In genomic region chr6:128844131-128844530, GRCm38 (mm10) we compare ENCODE assay signal across 8 mouse cellular contexts. TPM values are rescaled to one million over a fixed set of nuclear protein-coding genes. Genes with fewer than 3 reads are reported as not detected.
DNase-seq lines count a peak whose midpoint lies in the region; ATAC-seq and TF ChIP-seq lines count a peak whose summit lies in the region.

No protein-coding gene starts in this region.

- TF ChIP-seq CTCF in E14TG2a.4 (conservative IDR thresholded peaks at IDR 0.05; ENCODE audit: low read length) = no peak

- peaks cover 28% of the 10 kb centered on the region for H3K4me1 ChIP-seq in kidney, embryonic 15.5 days
- peaks cover 38% of the 10 kb centered on the region for H3K4me1 ChIP-seq in E14TG2a.4 (replicated peaks; ENCODE audit: low read depth, low read length)
- peaks cover 16% of the 10 kb centered on the region for H3K4me1 ChIP-seq in intestine, embryonic 15.5 days (replicated peaks)
- H3K4me1 ChIP-seq in neural tube, embryonic 15.5 days = peaks cover 24% of the 10 kb centered on the region

- no peaks in the 10 kb centered on the region for H3K36me3 ChIP-seq in kidney, embryonic 15.5 days
- no peaks in the 10 kb centered on the region for H3K36me3 ChIP-seq in E14TG2a.4 (ENCODE audit: insufficient read depth, low read length)
- no peaks in the 10 kb centered on the region for H3K36me3 ChIP-seq in intestine, embryonic 15.5 days
- H3K36me3 ChIP-seq in neural tube, embryonic 15.5 days = no peaks in the 10 kb centered on the region

- no peaks in the 10 kb centered on the region for H3K9me3 ChIP-seq in kidney, embryonic 15.5 days (replicated peaks)
- H3K9me3 ChIP-seq in E14TG2a.4 (ENCODE audit: low read length) = peaks cover under 1% of the 10 kb centered on the region; the same call in 1 of the 2 replicates
- no peaks in the 10 kb centered on the region for H3K9me3 ChIP-seq in intestine, embryonic 15.5 days
- H3K9me3 ChIP-seq in neural tube, embryonic 15.5 days (replicated peaks) = no peaks in the 10 kb centered on the region

- WGBS in kidney, embryonic 15.5 days = 28% methylated on average over 8 of the region's 8 CpGs
- 27% methylated on average over 8 of the region's 8 CpGs for WGBS in intestine, embryonic 15.5 days
- WGBS in neural tube, embryonic 15.5 days = 35% methylated on average over 8 of the region's 8 CpGs

- peak overlapping the region; percentile 97 for H3K27ac ChIP-seq in kidney, embryonic 15.5 days
- H3K27ac ChIP-seq in intestine, embryonic 15.5 days = peak overlapping the region; percentile 97
- 0 out of 2 replicates have a peak overlapping the region, but pooled peaks have one; percentile 91 for H3K27ac ChIP-seq in neural tube, embryonic 15.5 days (replicated peaks)

- no peak for DNase-seq in kidney, adult 11 months
- peak; percentile 33 for DNase-seq in cerebellum, postnatal 14 days
- no peak for DNase-seq in ovary, postnatal 10 days (ENCODE audit: low spot score)
- DNase-seq in layer of hippocampus, postnatal 14 days (ENCODE audit: low spot score in 2 of 2) = no peak

- peak overlapping the region; percentile 32; the same call in 1 of the 2 replicates for H3K9ac ChIP-seq in kidney, embryonic 15.5 days
- no peak overlapping the region for H3K9ac ChIP-seq in intestine, embryonic 15.5 days
- H3K9ac ChIP-seq in neural tube, embryonic 15.5 days (replicated peaks) = 0 out of 2 replicates have a peak overlapping the region, but pooled peaks have one; percentile 14

- peak overlapping the region; percentile 86 for H3K4me3 ChIP-seq in kidney, embryonic 15.5 days (replicated peaks)
- peak overlapping the region; percentile 94 for H3K4me3 ChIP-seq in E14TG2a.4 (replicated peaks; ENCODE audit: low read length)
- H3K4me3 ChIP-seq in intestine, embryonic 15.5 days (replicated peaks) = peak overlapping the region; percentile 79; the same call in 1 of the 2 replicates
- peak overlapping the region; percentile 93 for H3K4me3 ChIP-seq in neural tube, embryonic 15.5 days (replicated peaks)

- no peak for ATAC-seq in kidney, embryonic 15.5 days (replicated peaks; ENCODE audit: low FRiP score)
- ATAC-seq in intestine, embryonic 15.5 days = no peak
- no peak for ATAC-seq in neural tube, embryonic 15.5 days (ENCODE audit: low FRiP score)

- H3K4me2 ChIP-seq in kidney, embryonic 15.5 days = peak overlapping the region; percentile 77
- H3K4me2 ChIP-seq in intestine, embryonic 15.5 days (replicated peaks) = peak overlapping the region; percentile 72
- peak overlapping the region; percentile 69 for H3K4me2 ChIP-seq in neural tube, embryonic 15.5 days

- no peaks in the 10 kb centered on the region for H3K27me3 ChIP-seq in kidney, embryonic 15.5 days
- peaks cover 15% of the 10 kb centered on the region for H3K27me3 ChIP-seq in E14TG2a.4 (ENCODE audit: insufficient read depth, low read length)
- H3K27me3 ChIP-seq in intestine, embryonic 15.5 days (replicated peaks) = no peaks in the 10 kb centered on the region
- no peaks in the 10 kb centered on the region for H3K27me3 ChIP-seq in neural tube, embryonic 15.5 days (replicated peaks)

RNA-seq across cellular contexts. Expression of gene Klrb1b, which starts 18.0 kb away (rescaled TPM):
- polyA plus RNA-seq in kidney, embryonic 15.5 days (2015; fragmentation: Nextera tagmentation; extraction: Ambion mirVana) = 0.09 TPM in 1 of 2 replicates, not detected in the other
- polyA plus RNA-seq in intestine, embryonic 15.5 days (2015; fragmentation: Nextera tagmentation; extraction: Ambion mirVana) = 1.2 TPM in 2 replicates
- polyA plus RNA-seq in neural tube, embryonic 15.5 days (2015; fragmentation: Nextera tagmentation; extraction: Ambion mirVana) = 0.49 TPM in 1 of 2 replicates, not detected in the other
- total RNA-seq in layer of hippocampus, postnatal 14 days (2021) = not detected

RNA-seq across cellular contexts. Expression of gene Gm44511, which starts 18.0 kb away (rescaled TPM):
- not detected in 2 replicates for polyA plus RNA-seq in kidney, embryonic 15.5 days (2015; fragmentation: Nextera tagmentation; extraction: Ambion mirVana)
- not detected in 2 replicates for polyA plus RNA-seq in intestine, embryonic 15.5 days (2015; fragmentation: Nextera tagmentation; extraction: Ambion mirVana)
- polyA plus RNA-seq in neural tube, embryonic 15.5 days (2015; fragmentation: Nextera tagmentation; extraction: Ambion mirVana) = not detected in 2 replicates
- total RNA-seq in layer of hippocampus, postnatal 14 days (2021) = not detected

RNA-seq across cellular contexts. Expression of gene Clec2i, which starts 43.3 kb away (rescaled TPM):
- polyA plus RNA-seq in kidney, embryonic 15.5 days (2015; fragmentation: Nextera tagmentation; extraction: Ambion mirVana) = 0.15 and 0.16 TPM in 2 replicates
- 0.19 and 0.21 TPM in 2 replicates for polyA plus RNA-seq in intestine, embryonic 15.5 days (2015; fragmentation: Nextera tagmentation; extraction: Ambion mirVana)
- polyA plus RNA-seq in neural tube, embryonic 15.5 days (2015; fragmentation: Nextera tagmentation; extraction: Ambion mirVana) = 0.92 TPM in 1 of 2 replicates, not detected in the other
- total RNA-seq in layer of hippocampus, postnatal 14 days (2021) = under 1 TPM in 1 of 2 experiments, not detected in 1; 0.23 TPM

RNA-seq across cellular contexts. Expression of gene BC035044, which starts 46.8 kb away (rescaled TPM):
- 0.68 TPM in 2 replicates for polyA plus RNA-seq in kidney, embryonic 15.5 days (2015; fragmentation: Nextera tagmentation; extraction: Ambion mirVana)
- polyA plus RNA-seq in intestine, embryonic 15.5 days (2015; fragmentation: Nextera tagmentation; extraction: Ambion mirVana) = 1.7 and 1.9 TPM in 2 replicates
- polyA plus RNA-seq in neural tube, embryonic 15.5 days (2015; fragmentation: Nextera tagmentation; extraction: Ambion mirVana) = 0.41 and 5.9 TPM in 2 replicates
- total RNA-seq in layer of hippocampus, postnatal 14 days (2021) = 1 to 10 TPM; 1.3 to 1.4 TPM

RNA-seq across cellular contexts. Expression of gene Klrb1c, which starts 55.1 kb away (rescaled TPM):
- polyA plus RNA-seq in kidney, embryonic 15.5 days (2015; fragmentation: Nextera tagmentation; extraction: Ambion mirVana) = 0.17 and 0.22 TPM in 2 replicates
- 0.30 and 0.34 TPM in 2 replicates for polyA plus RNA-seq in intestine, embryonic 15.5 days (2015; fragmentation: Nextera tagmentation; extraction: Ambion mirVana)
- polyA plus RNA-seq in neural tube, embryonic 15.5 days (2015; fragmentation: Nextera tagmentation; extraction: Ambion mirVana) = 0.09 and 0.70 TPM in 2 replicates
- total RNA-seq in layer of hippocampus, postnatal 14 days (2021) = not detected

Comparison
In these comparisons a context has a peak if more than half of its experiments do, and no peak if none do; other contexts are left out.
1. DNase-seq: peak in cerebellum, postnatal 14 days (2 of 2); none in kidney, adult 11 months (single experiment), ovary, postnatal 10 days (single experiment) and layer of hippocampus, postnatal 14 days (0 of 2).
2. Peak in every context shown above with its lines, with median percentiles within 50 percentile points of each other: H3K27ac ChIP-seq, H3K4me2 ChIP-seq and H3K4me3 ChIP-seq.